Mouse (Mus musculus) stomach, embryonic 16.5 days (tissue): ENCODE data around the gene Lpar4. TPM values are rescaled to one million over a fixed set of nuclear protein-coding genes. Genes with fewer than 3 reads are reported as not detected.

Source experiments
- ATAC-seq: fragments of 200-750 bp; cut with Nextera tagmentation; 2 replicates; pipeline ENCODE4 v1.8.0; 2017; ENCODE audit warnings: moderate number of reproducible peaks, moderate TSS enrichment; ENCODE audit not compliant: insufficient read depth, low FRiP score
- H3K27ac ChIP-seq: fragments of 300-500 bp; sonication (generic); 2 replicates; pipeline ENCODE4 v1.5.1; 2014; ENCODE audit warnings: low read length
- H3K27me3 ChIP-seq: fragments of 300-500 bp; sonication (generic); 2 replicates; pipeline ENCODE4 v1.6.1; 2014; ENCODE audit warnings: low read length, control low read depth, mixed read lengths; ENCODE audit not compliant: control insufficient read depth, insufficient read depth
- H3K36me3 ChIP-seq: fragments of 300-500 bp; sonication (generic); 2 replicates; pipeline ENCODE4 v1.6.1; 2014; ENCODE audit warnings: low read length; ENCODE audit not compliant: control insufficient read depth, insufficient read depth
- H3K4me1 ChIP-seq: fragments of 300-500 bp; sonication (generic); 2 replicates; pipeline ENCODE4 v1.6.1; 2014; ENCODE audit warnings: low read length, control low read depth, mixed read lengths; ENCODE audit not compliant: control insufficient read depth, insufficient read depth
- H3K4me2 ChIP-seq: fragments of 300-500 bp; sonication (generic); 2 replicates; pipeline ENCODE4 v1.6.1; 2014; ENCODE audit warnings: low read depth, low read length, mixed read lengths
- H3K4me3 ChIP-seq: fragments of 300-500 bp; sonication (generic); replicated peaks from 2 replicates; pipeline ENCODE4 v1.5.1; 2014; ENCODE audit warnings: mild to moderate bottlenecking, low read length
- H3K9ac ChIP-seq: fragments of 300-500 bp; sonication (generic); 2 replicates; pipeline ENCODE4 v1.6.1; 2014; ENCODE audit warnings: low read length
- H3K9me3 ChIP-seq: fragments of 300-500 bp; sonication (generic); replicated peaks from 2 replicates; pipeline ENCODE4 v1.6.1; 2016; ENCODE audit warnings: low read length, control low read depth; ENCODE audit not compliant: control insufficient read depth
- WGBS: fragments of 180-500 bp; shearing (Covaris S2); extraction: QIAGEN DNeasy Blood & Tissue Kit; methylation state at CpG from one replicate; pipeline ENCODE4 v1.1.7; 2014; 5-methylcytosine and 5-hydroxymethylcytosine counted together
- polyA plus RNA-seq: library from polyadenylated mRNA; unstranded; fragments of >200 nt; fragmentation: Nextera tagmentation; extraction: Ambion mirVana; gene quantifications from 2 replicates; pipeline ENCODE4 v1.2.1, GENCODE M21; 2015

Gene Lpar4
- polyA plus RNA-seq, 1 experiment from 2014 or later = 18.3 TPM

DNA sequence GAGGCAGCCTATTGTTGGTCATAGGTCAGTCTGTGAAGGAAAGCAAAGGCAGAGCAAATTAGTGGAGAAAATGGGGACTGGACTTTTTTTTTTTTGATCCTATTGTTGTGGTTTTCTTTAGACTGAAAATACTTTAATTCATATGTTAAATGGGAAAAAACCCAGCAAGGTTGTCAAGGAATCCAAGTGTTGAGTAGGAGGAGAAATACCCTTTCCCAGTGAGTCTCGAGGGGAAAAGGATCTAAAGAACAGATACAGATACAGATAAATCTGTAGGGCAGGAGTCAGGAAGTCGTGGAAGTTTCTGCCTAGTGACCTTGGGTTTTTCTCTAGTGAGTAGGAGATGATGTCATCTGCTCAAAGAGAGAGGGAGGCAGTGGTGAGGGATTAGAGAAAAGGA lies 30.6 kb downstream of the Lpar4 start:
- Histone ChIP-seq H3K9me3 (no peaks in the 10 kb centered on the region), H3K27ac (no peak overlapping the region)
- WGBS = 26% methylated on average over 2 of the region's 2 CpGs

DNA sequence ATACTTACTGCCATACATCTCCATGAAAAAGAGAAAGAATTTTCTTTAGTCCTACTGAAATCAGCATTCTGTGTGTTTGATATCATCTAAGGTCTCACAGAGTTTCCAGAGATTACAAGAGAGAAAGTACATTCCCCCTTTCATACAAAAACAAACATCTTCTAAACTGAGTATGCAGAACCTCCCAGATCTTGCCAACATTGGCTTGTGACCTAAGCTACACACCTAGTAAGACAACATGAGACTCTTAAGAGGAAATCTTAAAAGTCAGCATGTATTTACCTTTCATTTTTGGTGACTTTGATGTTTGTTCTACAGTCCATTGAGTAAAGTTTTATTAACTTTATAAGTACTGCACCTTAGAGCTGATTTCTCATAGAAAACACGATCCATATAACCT lies 33.4 kb downstream of the Lpar4 start:
- ATAC-seq = no peak
- 62% methylated on average over 1 of the region's 1 CpGs for WGBS
- H3K4me1 ChIP-seq = no peaks in the 10 kb centered on the region

More for the DNA sequence above, 30.6 kb downstream of the Lpar4 start:
- Histone ChIP-seq H3K36me3 (no peaks in the 10 kb centered on the region), H3K27me3 (no peaks in the 10 kb centered on the region), H3K4me1 (no peaks in the 10 kb centered on the region), H3K4me3 (no peak overlapping the region), H3K9ac (no peak overlapping the region), H3K4me2 (no peak overlapping the region)
- ATAC-seq = no peak

GRCm38 (mm10) chrX:106962233-106962632 lies 41.8 kb downstream of the Lpar4 start:
- 69% methylated on average over 2 of the region's 2 CpGs for WGBS
- Histone ChIP-seq H3K4me3 (no peak overlapping the region), H3K36me3 (no peaks in the 10 kb centered on the region), H3K27me3 (no peaks in the 10 kb centered on the region), H3K4me1 (no peaks in the 10 kb centered on the region), H3K9ac (no peak overlapping the region), H3K27ac (no peak overlapping the region), H3K4me2 (no peak overlapping the region), H3K9me3 (no peaks in the 10 kb centered on the region)
- no peak for ATAC-seq

More for the DNA sequence above, 33.4 kb downstream of the Lpar4 start:
- H3K36me3 ChIP-seq = no peaks in the 10 kb centered on the region
- H3K9ac ChIP-seq = no peak overlapping the region
- no peak overlapping the region for H3K4me2 ChIP-seq
- H3K27ac ChIP-seq = no peak overlapping the region
- H3K4me3 ChIP-seq = no peak overlapping the region
- no peaks in the 10 kb centered on the region for H3K9me3 ChIP-seq
- H3K27me3 ChIP-seq = no peaks in the 10 kb centered on the region

GRCm38 (mm10) chrX:106964326-106964725 lies 43.9 kb downstream of the Lpar4 start:
- Histone ChIP-seq H3K9me3 (no peaks in the 10 kb centered on the region), H3K4me1 (no peaks in the 10 kb centered on the region), H3K4me3 (no peak overlapping the region), H3K27me3 (no peaks in the 10 kb centered on the region), H3K4me2 (no peak overlapping the region), H3K36me3 (no peaks in the 10 kb centered on the region), H3K9ac (no peak overlapping the region), H3K27ac (no peak overlapping the region)
- ATAC-seq = no peak
- 56% methylated on average over 2 of the region's 2 CpGs for WGBS

Other genes with a start within 250 kb of the Lpar4 start
- gene Rtl3, start 80.0 kb upstream of the Lpar4 start, polyA plus RNA-seq = 48.3 and 51.0 TPM in 2 replicates
- 0.14 and 0.20 TPM in 2 replicates for gene P2ry10, start 167.9 kb downstream of the Lpar4 start, polyA plus RNA-seq
- 1.1 TPM in 2 replicates for gene P2ry10b, start 228.3 kb downstream of the Lpar4 start, polyA plus RNA-seq